Mouse (Mus musculus) CH12.LX (cell line): Measurements from ENCODE around the gene Cacna1c. TPM values are rescaled to one million over a fixed set of nuclear protein-coding genes. Genes with fewer than 3 reads are reported as not detected.

Source experiments
- DNase-seq: peaks from one replicate; pipeline ENCODE4 v3.0.0-alpha.2; 2013; ENCODE audit errors: extremely low read depth
- H3K27ac ChIP-seq: 2 replicates; pipeline ENCODE4 v1.5.1; 2012; ENCODE audit warnings: low read depth, mild to moderate bottlenecking, control low read depth, moderate library complexity; ENCODE audit not compliant: insufficient read depth
- H3K27me3 ChIP-seq: replicated peaks from 2 replicates; pipeline ENCODE3; 2012; ENCODE audit warnings: inconsistent platforms
- H3K36me3 ChIP-seq, 2 experiments: replicated peaks in 1 of 2; 2 replicates each; pipeline versions ENCODE3 to v1.6.1; 2012; ENCODE audit warnings: inconsistent platforms in 1 of 2, low read length in 1 of 2, mild to moderate bottlenecking in 1 of 2, mixed read lengths in 1 of 2, moderate library complexity in 1 of 2; ENCODE audit not compliant: control insufficient read depth in 1 of 2, insufficient read depth in 1 of 2
- H3K4me1 ChIP-seq, 2 experiments: 2 replicates each; pipeline ENCODE4 v1.6.1; 2012; ENCODE audit warnings: inconsistent platforms in 1 of 2, moderate library complexity in 1 of 2; ENCODE audit not compliant: insufficient read depth in 2 of 2, control insufficient read depth in 1 of 2
- H3K4me2 ChIP-seq: 2 replicates; pipeline ENCODE4 v1.6.1; 2012; ENCODE audit warnings: low read depth, mild to moderate bottlenecking, control low read depth; ENCODE audit not compliant: poor library complexity, insufficient read depth, severe bottlenecking
- H3K4me3 ChIP-seq, 3 experiments: fragments of 150-350 bp in 1 of 3; sonication (generic) in 1 of 3; replicated peaks in 1 of 3; 2 replicates each; pipeline versions ENCODE3 to v1.5.1; 2011 to 2012; ENCODE audit warnings: low read depth in 2 of 3, low read length in 2 of 3, mild to moderate bottlenecking in 2 of 3, moderate library complexity in 2 of 3, control low read depth in 1 of 3, improper control_type of control experiment in 1 of 3, inconsistent platforms in 1 of 3, mixed read lengths in 1 of 3; ENCODE audit not compliant: poor library complexity in 1 of 3
- H3K79me2 ChIP-seq: replicated peaks from 2 replicates; pipeline ENCODE4 v1.6.1; 2012; ENCODE audit warnings: mild to moderate bottlenecking, moderate library complexity; ENCODE audit not compliant: control insufficient read depth, poor library complexity, insufficient read depth, severe bottlenecking; ENCODE audit errors: extremely low read depth
- H3K9ac ChIP-seq: 2 replicates; pipeline ENCODE4 v1.6.1; 2012; ENCODE audit warnings: low read depth, mild to moderate bottlenecking, control low read depth, moderate library complexity; ENCODE audit not compliant: insufficient read depth
- H3K9me3 ChIP-seq: replicated peaks from 2 replicates; pipeline ENCODE3; 2012; ENCODE audit warnings: low read length, inconsistent platforms, mixed read lengths
- CHD2 ChIP-seq: IDR thresholded peaks from 2 replicates; pipeline ENCODE4 v1.6.1; 2011; ENCODE audit warnings: low read length, improper control_type of control experiment
- CTCF ChIP-seq, 2 experiments: IDR thresholded peaks in 1 of 2; conservative IDR thresholded peaks in 1 of 2; 2 replicates each; pipeline ENCODE4 v1.5.1; 2011 to 2012; ENCODE audit warnings: low read depth in 2 of 2, low read length in 2 of 2, improper control_type of control experiment in 1 of 2, inconsistent platforms in 1 of 2, mild to moderate bottlenecking in 1 of 2, moderate library complexity in 1 of 2
- E2F4 ChIP-seq: IDR thresholded peaks from 2 replicates; pipeline ENCODE4 v1.6.1; 2011; ENCODE audit warnings: low read depth, low read length, improper control_type of control experiment; ENCODE audit not compliant: insufficient replicate concordance
- ELF1 ChIP-seq: IDR thresholded peaks from 2 replicates; pipeline ENCODE4 v1.6.1; 2014; ENCODE audit warnings: low read depth, mild to moderate bottlenecking, inconsistent platforms, low read length, improper control_type of control experiment
- GABPA ChIP-seq: IDR thresholded peaks from 2 replicates; pipeline ENCODE4 v1.6.1; 2012; ENCODE audit warnings: low read depth, low read length, improper control_type of control experiment, inconsistent platforms; ENCODE audit not compliant: insufficient replicate concordance
- HCFC1 ChIP-seq: IDR thresholded peaks from 2 replicates; pipeline ENCODE4 v1.6.1; 2012; ENCODE audit warnings: low read depth, mild to moderate bottlenecking, inconsistent platforms, low read length, improper control_type of control experiment
- JUN ChIP-seq: IDR thresholded peaks from 2 replicates; pipeline ENCODE4 v1.6.1; 2011; ENCODE audit warnings: low read depth, mild to moderate bottlenecking, low read length, improper control_type of control experiment, moderate library complexity; ENCODE audit not compliant: insufficient read depth
- JUND ChIP-seq: conservative IDR thresholded peaks from 2 replicates; pipeline ENCODE4 v1.6.1; 2011; ENCODE audit warnings: low read depth, low read length, improper control_type of control experiment
- MAFK ChIP-seq: IDR thresholded peaks from 2 replicates; pipeline ENCODE4 v1.6.1; 2011; ENCODE audit warnings: low read length, improper control_type of control experiment; ENCODE audit not compliant: insufficient replicate concordance
- MAZ ChIP-seq: IDR thresholded peaks from 2 replicates; pipeline ENCODE4 v1.6.1; 2012; ENCODE audit warnings: low read depth, mild to moderate bottlenecking, inconsistent platforms, low read length, improper control_type of control experiment, moderate library complexity
- MEF2A ChIP-seq: IDR thresholded peaks from 2 replicates; pipeline ENCODE4 v1.6.1; 2014; ENCODE audit warnings: low read depth, mild to moderate bottlenecking, inconsistent platforms, low read length, improper control_type of control experiment, borderline replicate concordance
- NRF1 ChIP-seq: IDR thresholded peaks from 2 replicates; pipeline ENCODE4 v1.6.1; 2014; ENCODE audit warnings: low read depth, mild to moderate bottlenecking, inconsistent platforms, low read length, improper control_type of control experiment, moderate library complexity
- RAD21 ChIP-seq: IDR thresholded peaks from 2 replicates; pipeline ENCODE4 v1.6.1; 2011; ENCODE audit warnings: low read depth, mild to moderate bottlenecking, low read length, improper control_type of control experiment, moderate library complexity
- SIN3A ChIP-seq: IDR thresholded peaks from 2 replicates; pipeline ENCODE4 v1.6.1; 2012; ENCODE audit warnings: low read length, improper control_type of control experiment, inconsistent platforms
- SMC3 ChIP-seq: IDR thresholded peaks from 2 replicates; pipeline ENCODE4 v1.6.1; 2011; ENCODE audit warnings: low read depth, low read length, improper control_type of control experiment
- ZC3H11A ChIP-seq: IDR thresholded peaks from 2 replicates; pipeline ENCODE4 v1.6.1; 2012; ENCODE audit warnings: low read depth, mild to moderate bottlenecking, inconsistent platforms, low read length, improper control_type of control experiment
- ZKSCAN1 ChIP-seq: IDR thresholded peaks from 2 replicates; pipeline ENCODE4 v1.6.1; 2012; ENCODE audit warnings: low read depth, inconsistent platforms, low read length, improper control_type of control experiment, borderline replicate concordance
- ZMIZ1 ChIP-seq: IDR thresholded peaks from 2 replicates; pipeline ENCODE4 v1.6.1; 2012; ENCODE audit warnings: low read depth, mild to moderate bottlenecking, inconsistent platforms, low read length, improper control_type of control experiment
- dilution Hi-C: fragments of 300-500 bp; cut with MboI; formaldehyde crosslinking; loops from 2 replicates; pipeline ENCODE4 v1.14.3; 2020; ENCODE audit warnings: low sequenced_read_pairs; ENCODE audit not compliant: extremely low pct_unique_long_range_greater_than_20kb, extremely low pct_ligation_motif_present
- in situ Hi-C: fragments of 300-500 bp; cut with MboI; formaldehyde crosslinking; loops from 3 replicates; pipeline ENCODE4 v1.14.3; 2019; ENCODE audit warnings: low sequenced_read_pairs, low pct_ligation_motif_present, low pct_unique_long_range_greater_than_20kb, mixed read lengths
- polyA plus RNA-seq: library from polyadenylated mRNA; unstranded; fragments of >175 nt; gene quantifications from 2 replicates; pipeline ENCODE4 v1.2.1, GENCODE M21; 2012; ENCODE audit warnings: low read depth; ENCODE audit not compliant: insufficient read length
- total RNA-seq, 2 experiments: library from RNA; depleted of rRNA; stranded (reverse); fragments of 300-350 nt in 1 of 2; fragments of >200 nt in 1 of 2; gene quantifications; 2 replicates each; pipeline ENCODE4 v1.2.3; 2012 to 2014

The Cacna1c gene
- total and polyA plus RNA-seq, 3 experiments, result 0.04 TPM; not detected in 2

DNA sequence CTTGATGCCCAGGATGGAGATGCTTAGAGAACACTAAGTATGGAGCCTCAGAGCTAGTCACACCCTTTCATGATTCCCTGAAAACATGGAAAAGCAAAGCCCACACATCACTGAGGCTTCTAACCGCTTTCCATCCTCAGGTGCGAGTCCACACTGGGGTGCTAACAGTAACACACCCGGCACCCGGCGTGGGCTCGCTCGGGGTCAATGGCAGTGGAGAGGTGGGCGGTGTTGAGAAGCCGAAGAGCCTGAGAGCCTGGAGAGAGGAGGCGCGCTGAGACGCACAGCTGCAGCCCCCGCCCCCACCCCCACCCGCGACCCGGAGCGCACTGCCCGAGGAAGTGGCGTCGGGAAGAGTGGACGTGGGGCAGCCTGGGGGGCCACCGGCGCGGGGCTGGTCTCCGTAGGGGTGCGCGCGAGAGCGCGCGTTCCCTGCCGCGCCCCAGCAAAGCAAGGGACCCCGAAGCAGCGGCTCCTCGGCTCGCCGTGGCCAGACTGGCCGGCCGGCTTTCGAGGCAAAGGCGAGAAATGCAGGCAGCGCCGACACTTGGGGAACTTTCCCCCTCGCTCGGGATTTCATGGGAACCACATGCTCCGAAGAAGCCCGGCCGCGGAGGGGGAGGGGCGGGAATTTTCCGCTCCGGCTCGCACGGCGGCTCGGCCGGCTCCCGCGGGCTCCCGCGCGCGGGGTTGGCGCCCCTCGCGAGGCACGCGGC lies 88.9 kb downstream of the Cacna1c start:
- H3K4me2 ChIP-seq, result no peak overlapping the region
- DNase-seq, result no peak

DNA sequence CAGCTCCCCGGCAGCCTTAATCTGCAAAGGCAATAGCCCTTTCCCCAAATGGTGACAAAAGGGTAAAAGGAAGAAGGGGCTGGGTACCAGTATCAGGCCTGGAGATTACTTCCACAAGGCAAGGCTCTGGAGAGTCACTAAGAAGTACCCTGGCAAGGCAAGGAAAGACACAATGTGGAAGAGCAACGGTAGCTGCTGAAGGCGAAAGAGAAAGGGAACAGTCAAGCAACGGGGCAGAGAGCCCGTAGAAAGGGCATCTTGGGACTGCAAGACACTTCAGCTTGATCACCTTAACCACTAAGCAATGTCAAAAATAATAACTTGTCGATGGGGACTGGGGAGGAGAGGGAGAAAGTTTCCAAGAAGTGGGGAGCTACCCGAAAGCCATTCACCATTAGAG lies 89.5 kb downstream of the Cacna1c start:
- no peak overlapping the region for H3K4me2 ChIP-seq
- peaks cover 53% of the 10 kb centered on the region for H3K27me3 ChIP-seq
- in situ Hi-C loops, result loop anchor here (10.0 to 25.0 kb wide), 2 partner anchors 169 to 472 kb away; no protein-coding TSS in a partner anchor

More for the DNA sequence above, 88.9 kb downstream of the Cacna1c start:
- in situ Hi-C loops (loop anchor here (10.0 to 25.0 kb wide), 2 partner anchors 170 to 472 kb away; no protein-coding TSS in a partner anchor), dilution Hi-C loops (no loop called here)
- H3K4me1 ChIP-seq, result no peaks in the 10 kb centered on the region
- H3K27ac ChIP-seq, result no peak overlapping the region
- no peaks in the 10 kb centered on the region for H3K79me2 ChIP-seq
- no peaks in the 10 kb centered on the region for H3K36me3 ChIP-seq
- peaks cover 21% of the 10 kb centered on the region for H3K9me3 ChIP-seq
- no peak for TF ChIP-seq CHD2
- TF ChIP-seq NRF1, result no peak
- TF ChIP-seq SIN3A, result no peak
- TF ChIP-seq ZKSCAN1, result no peak
- TF ChIP-seq CTCF (conservative IDR thresholded peaks at IDR 0.05 in 1 of 2, IDR thresholded peaks at IDR 0.05 in 1 of 2; ENCODE audit: low read depth in 2 of 2, low read length in 2 of 2), result no peak
- TF ChIP-seq, all 38 proteins: peak for 0
- Histone ChIP-seq H3K9ac (no peak overlapping the region), H3K27me3 (peaks cover 53% of the 10 kb centered on the region), H3K4me3 (no peak overlapping the region)

More for the DNA sequence above, 89.5 kb downstream of the Cacna1c start:
- no peak overlapping the region for H3K9ac ChIP-seq
- H3K9me3 ChIP-seq, result peaks cover 21% of the 10 kb centered on the region
- no peak for DNase-seq
- no peak overlapping the region for H3K27ac ChIP-seq
- TF ChIP-seq JUND (no peak), JUN (no peak), ELF1 (no peak), MAFK (no peak), ZMIZ1 (no peak), E2F4 (no peak), ZKSCAN1 (no peak), RAD21 (no peak), HCFC1 (no peak), MAZ (no peak), MEF2A (no peak), GABPA (no peak), ZC3H11A (no peak), SMC3 (no peak)
- H3K79me2 ChIP-seq, result no peaks in the 10 kb centered on the region
- dilution Hi-C loops, result no loop called here
- H3K4me3 ChIP-seq, result no peak overlapping the region
- H3K36me3 ChIP-seq, result no peaks in the 10 kb centered on the region
- H3K4me1 ChIP-seq, result no peaks in the 10 kb centered on the region
